Mouse (Mus musculus) heart, embryonic 15.5 days (tissue): ENCODE results near the gene Srd5a3. TPM values are rescaled to one million over a fixed set of nuclear protein-coding genes. Genes with fewer than 3 reads are reported as not detected.
A peak's percentile ranks its signal among the peaks of the same experiment; 100 is the strongest.

ENCODE experiments used
- ATAC-seq: fragments of 200-750 bp; cut with Nextera tagmentation; replicated peaks from 2 replicates; pipeline ENCODE4 v1.8.0; 2017; ENCODE audit warnings: low read depth, moderate TSS enrichment; ENCODE audit not compliant: insufficient number of reproducible peaks, insufficient read depth, low FRiP score
- H3K27ac ChIP-seq: fragments of 300-500 bp; sonication (generic); 2 replicates; pipeline ENCODE4 v1.5.1; 2015; ENCODE audit warnings: mild to moderate bottlenecking, inconsistent platforms
- H3K27me3 ChIP-seq: fragments of 300-500 bp; sonication (generic); 2 replicates; pipeline ENCODE4 v1.6.1; 2015; ENCODE audit warnings: inconsistent platforms
- H3K36me3 ChIP-seq: fragments of 300-500 bp; sonication (generic); 2 replicates; pipeline ENCODE4 v1.6.1; 2015; ENCODE audit warnings: mild to moderate bottlenecking, inconsistent platforms
- H3K4me1 ChIP-seq: fragments of 300-500 bp; sonication (generic); replicated peaks from 2 replicates; pipeline ENCODE4 v1.6.1; 2015; ENCODE audit warnings: inconsistent platforms
- H3K4me2 ChIP-seq: fragments of 300-500 bp; sonication (generic); 2 replicates; pipeline ENCODE4 v1.6.1; 2015; ENCODE audit warnings: inconsistent platforms, mild to moderate bottlenecking, moderate library complexity
- H3K4me3 ChIP-seq: fragments of 300-500 bp; sonication (generic); 2 replicates; pipeline ENCODE4 v1.5.1; 2015; ENCODE audit warnings: mild to moderate bottlenecking, inconsistent platforms
- H3K9ac ChIP-seq: fragments of 300-500 bp; sonication (generic); 2 replicates; pipeline ENCODE4 v1.6.1; 2015; ENCODE audit warnings: mild to moderate bottlenecking, inconsistent platforms
- H3K9me3 ChIP-seq: fragments of 300-500 bp; sonication (generic); replicated peaks from 2 replicates; pipeline ENCODE4 v1.6.1; 2016; ENCODE audit warnings: inconsistent platforms
- WGBS: fragments of 180-500 bp; shearing (Covaris S2); methylation state at CpG from one replicate; pipeline ENCODE4 v1.1.7; 2015; ENCODE audit warnings: mixed read lengths; 5-methylcytosine and 5-hydroxymethylcytosine counted together
- polyA plus RNA-seq: library from polyadenylated mRNA; unstranded; fragments of >200 nt; fragmentation: Nextera tagmentation; extraction: Ambion mirVana; gene quantifications from 2 replicates; pipeline ENCODE4 v1.2.1, GENCODE M21; 2015

Gene Srd5a3
- polyA plus RNA-seq, 1 experiment from 2014 or later: 25.8 TPM

DNA sequence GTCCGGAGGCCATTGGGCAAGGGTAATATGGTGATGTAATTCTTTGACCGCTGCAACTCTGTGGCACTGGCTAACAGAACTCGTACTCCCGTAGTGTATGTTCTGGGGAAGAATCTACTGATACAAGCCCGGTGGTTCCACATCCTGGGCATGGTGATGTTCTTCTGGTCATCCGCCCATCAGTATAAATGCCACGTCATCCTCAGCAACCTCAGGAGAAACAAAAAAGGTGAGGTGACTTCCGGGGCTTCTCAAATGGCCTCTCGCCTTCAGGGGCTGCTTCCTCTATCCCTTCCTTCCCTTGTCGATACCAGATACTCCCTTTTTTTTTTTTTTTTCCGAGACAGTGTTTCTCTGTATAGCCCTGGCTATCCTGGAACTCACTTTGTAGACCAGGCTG, 13.4 kb downstream of the Srd5a3 start:
- peaks cover 18% of the 10 kb centered on the region for H3K4me1 ChIP-seq
- no peaks in the 10 kb centered on the region for H3K27me3 ChIP-seq
- no peak overlapping the region for H3K4me3 ChIP-seq
- H3K27ac ChIP-seq: no peak overlapping the region
- H3K4me2 ChIP-seq: no peak overlapping the region
- no peak overlapping the region for H3K9ac ChIP-seq
- H3K36me3 ChIP-seq: peaks cover 30% of the 10 kb centered on the region
- H3K9me3 ChIP-seq: no peaks in the 10 kb centered on the region
- no peak for ATAC-seq
- 89% methylated on average over 11 of the region's 11 CpGs for WGBS

DNA sequence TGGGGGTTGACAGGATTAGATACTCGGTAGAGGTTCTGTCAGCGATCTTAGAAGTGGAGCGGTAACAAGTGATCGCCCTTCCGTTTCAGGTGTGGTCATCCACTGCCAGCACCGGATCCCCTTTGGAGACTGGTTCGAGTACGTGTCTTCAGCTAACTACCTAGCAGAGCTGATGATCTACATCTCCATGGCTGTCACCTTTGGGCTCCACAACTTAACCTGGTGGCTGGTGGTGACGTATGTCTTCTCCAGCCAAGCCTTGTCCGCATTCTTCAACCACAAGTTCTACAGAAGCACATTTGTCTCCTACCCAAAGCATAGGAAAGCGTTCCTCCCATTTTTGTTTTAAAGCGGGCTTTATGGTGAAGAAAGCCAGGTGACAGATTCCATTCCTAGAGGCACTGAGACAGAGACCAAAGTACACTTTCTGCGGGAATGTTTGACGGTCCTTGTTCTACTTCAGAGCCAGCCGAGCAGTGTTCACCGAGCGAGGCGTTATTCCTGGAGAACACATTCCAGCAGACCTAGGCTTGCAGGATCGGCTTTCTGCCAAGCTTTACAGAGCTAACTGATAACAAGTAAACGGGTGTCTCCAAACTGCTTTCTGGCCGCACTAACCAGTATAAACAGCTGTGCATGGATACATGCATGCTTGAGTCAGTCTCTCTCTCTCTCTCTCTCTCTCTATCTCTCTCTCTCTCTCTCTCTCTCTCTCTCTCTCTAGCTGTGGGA, 14.5 kb downstream of the Srd5a3 start:
- Histone ChIP-seq H3K4me1 (peaks cover 18% of the 10 kb centered on the region), H3K36me3 (peaks cover 27% of the 10 kb centered on the region), H3K4me3 (no peak overlapping the region), H3K4me2 (peak overlapping the region; percentile 41), H3K27me3 (no peaks in the 10 kb centered on the region), H3K27ac (peak overlapping the region; percentile 82), H3K9ac (no peak overlapping the region), H3K9me3 (no peaks in the 10 kb centered on the region)
- ATAC-seq: peak; percentile 89
- WGBS: 50% methylated on average over 21 of the region's 21 CpGs

DNA sequence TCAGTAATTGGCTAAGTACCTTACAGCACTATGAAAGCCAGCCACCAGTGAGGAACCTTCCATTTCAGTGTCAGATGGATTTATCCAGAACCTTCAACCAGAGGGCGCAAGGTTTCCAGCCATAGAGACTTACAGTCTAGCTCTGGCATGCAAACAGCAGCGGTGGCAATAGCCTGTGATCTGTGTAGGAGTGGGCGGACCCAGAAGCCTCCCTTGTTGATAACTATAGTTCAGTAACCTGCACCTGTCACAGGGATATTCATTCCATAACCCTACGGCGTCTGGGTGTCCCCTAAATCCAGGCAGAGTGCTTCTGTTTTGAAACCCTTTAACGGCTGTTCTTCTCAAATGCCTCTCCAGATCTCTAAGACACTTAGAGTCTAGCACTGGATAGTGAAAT, 19.5 kb downstream of the Srd5a3 start:
- Histone ChIP-seq H3K27ac (no peak overlapping the region), H3K4me3 (no peak overlapping the region), H3K9ac (no peak overlapping the region), H3K4me2 (no peak overlapping the region), H3K27me3 (no peaks in the 10 kb centered on the region), H3K36me3 (peaks cover 4% of the 10 kb centered on the region; the same call in 1 of the 2 replicates), H3K9me3 (no peaks in the 10 kb centered on the region), H3K4me1 (peaks cover 19% of the 10 kb centered on the region)
- 65% methylated on average over 6 of the region's 6 CpGs for WGBS
- ATAC-seq: no peak

DNA sequence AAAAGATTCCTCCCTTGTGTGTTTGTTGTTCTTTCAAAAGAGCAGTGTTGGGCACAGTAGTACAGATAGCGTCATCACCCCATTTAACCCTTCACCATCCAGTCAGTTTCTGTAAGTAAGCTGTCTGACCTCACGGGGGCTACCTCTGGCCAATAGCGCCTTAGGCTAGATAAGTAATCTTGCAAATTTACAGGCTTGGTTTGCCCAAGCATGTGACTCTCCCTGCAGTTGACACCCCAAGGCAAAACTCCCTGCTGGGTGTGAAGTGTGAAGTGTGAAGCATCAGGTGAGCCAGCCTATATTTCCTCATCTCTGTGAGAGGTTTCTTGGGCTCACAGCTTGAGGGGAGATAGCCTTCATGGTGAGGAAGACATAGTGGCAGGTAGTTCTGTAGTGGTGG, 20.0 kb downstream of the Srd5a3 start:
- ATAC-seq: no peak
- Histone ChIP-seq H3K36me3 (peaks cover 4% of the 10 kb centered on the region; the same call in 1 of the 2 replicates), H3K4me2 (no peak overlapping the region), H3K4me1 (peaks cover 20% of the 10 kb centered on the region), H3K27me3 (no peaks in the 10 kb centered on the region), H3K4me3 (no peak overlapping the region), H3K9me3 (no peaks in the 10 kb centered on the region), H3K27ac (no peak overlapping the region), H3K9ac (no peak overlapping the region)
- 30% methylated on average over 3 of the region's 3 CpGs for WGBS

DNA sequence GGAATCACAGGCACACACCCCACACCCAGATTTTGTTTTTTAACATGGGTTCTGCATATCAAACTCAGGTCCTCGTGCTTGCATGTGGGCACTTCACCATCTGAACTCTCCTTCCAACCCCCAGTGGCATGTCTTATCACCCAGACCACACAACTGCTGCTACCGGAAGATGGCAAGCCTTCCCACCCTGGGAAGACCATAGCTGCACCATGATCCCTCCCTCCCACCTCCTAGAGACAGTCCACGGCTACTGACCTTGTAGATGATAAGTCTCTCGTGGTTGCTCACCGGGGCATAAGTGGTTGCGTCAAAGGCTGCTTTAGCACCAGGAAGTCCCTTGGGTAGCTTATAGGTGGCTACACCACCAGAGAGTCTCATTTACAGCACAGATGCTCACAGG, 21.4 kb downstream of the Srd5a3 start:
- WGBS: 79% methylated on average over 6 of the region's 6 CpGs
- H3K27me3 ChIP-seq: no peaks in the 10 kb centered on the region

DNA sequence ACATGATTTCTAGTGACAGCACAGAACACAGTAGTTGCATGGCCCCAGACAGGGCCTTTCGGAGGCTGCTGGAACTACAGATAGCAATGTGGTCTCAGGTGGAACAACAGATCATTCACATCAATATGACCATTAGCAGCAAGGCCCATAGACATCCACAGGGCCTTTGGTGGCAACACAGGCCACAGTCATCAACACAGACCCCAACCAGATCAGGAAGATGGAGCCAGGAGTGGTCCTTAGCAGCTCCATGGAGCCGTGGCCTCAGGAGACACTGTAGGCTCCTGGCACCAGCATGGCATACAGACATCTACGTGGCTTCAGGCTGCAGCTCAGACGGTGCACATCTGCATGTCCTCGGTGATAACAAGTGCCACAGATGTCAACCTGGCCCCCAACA, 22.9 kb downstream of the Srd5a3 start:
- WGBS: 77% methylated on average over 5 of the region's 5 CpGs
- Histone ChIP-seq H3K9ac (no peak overlapping the region), H3K27me3 (no peaks in the 10 kb centered on the region), H3K4me3 (no peak overlapping the region), H3K9me3 (no peaks in the 10 kb centered on the region), H3K4me1 (peaks cover 8% of the 10 kb centered on the region; the same call in 1 of the 2 replicates), H3K4me2 (no peak overlapping the region), H3K27ac (no peak overlapping the region), H3K36me3 (no peaks in the 10 kb centered on the region)
- ATAC-seq: no peak

More for the DNA sequence above, 21.4 kb downstream of the Srd5a3 start:
- no peak overlapping the region for H3K9ac ChIP-seq
- no peak overlapping the region for H3K4me2 ChIP-seq
- ATAC-seq: no peak
- H3K9me3 ChIP-seq: no peaks in the 10 kb centered on the region
- H3K36me3 ChIP-seq: no peaks in the 10 kb centered on the region
- H3K4me3 ChIP-seq: no peak overlapping the region
- H3K4me1 ChIP-seq: peaks cover 8% of the 10 kb centered on the region; the same call in 1 of the 2 replicates
- H3K27ac ChIP-seq: no peak overlapping the region

DNA sequence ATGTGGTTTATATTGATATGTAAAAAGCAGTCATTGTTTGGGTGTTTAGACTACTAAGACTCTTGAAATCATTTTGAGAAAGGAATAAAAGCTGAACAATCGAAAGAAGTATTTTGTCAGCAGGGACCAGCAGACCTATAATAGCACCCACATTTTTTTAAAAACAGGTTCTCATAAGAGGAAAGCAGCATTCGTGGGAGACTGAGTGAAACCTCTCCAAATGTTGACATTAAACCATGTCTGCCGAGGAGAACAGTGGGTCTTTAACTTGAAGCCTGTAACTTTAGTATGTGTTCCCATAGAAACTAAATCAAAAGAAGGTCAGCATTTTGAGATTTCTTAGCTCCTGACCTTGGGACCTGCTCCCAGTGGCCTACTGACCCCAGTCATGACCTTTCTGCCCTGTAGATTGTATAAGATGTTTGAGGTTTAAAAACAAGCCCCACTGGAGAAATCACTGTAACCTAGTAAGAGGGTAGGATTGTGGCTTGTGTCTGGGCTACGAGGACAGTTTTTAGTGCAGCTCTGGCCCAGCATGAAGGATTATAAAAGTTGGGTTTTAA, 23.8 kb downstream of the Srd5a3 start:
- Histone ChIP-seq H3K4me2 (no peak overlapping the region), H3K9ac (no peak overlapping the region), H3K27ac (no peak overlapping the region), H3K36me3 (no peaks in the 10 kb centered on the region), H3K9me3 (no peaks in the 10 kb centered on the region), H3K27me3 (no peaks in the 10 kb centered on the region), H3K4me1 (peaks cover 8% of the 10 kb centered on the region; the same call in 1 of the 2 replicates), H3K4me3 (no peak overlapping the region)
- 66% methylated on average over 4 of the region's 4 CpGs for WGBS
- no peak for ATAC-seq

DNA sequence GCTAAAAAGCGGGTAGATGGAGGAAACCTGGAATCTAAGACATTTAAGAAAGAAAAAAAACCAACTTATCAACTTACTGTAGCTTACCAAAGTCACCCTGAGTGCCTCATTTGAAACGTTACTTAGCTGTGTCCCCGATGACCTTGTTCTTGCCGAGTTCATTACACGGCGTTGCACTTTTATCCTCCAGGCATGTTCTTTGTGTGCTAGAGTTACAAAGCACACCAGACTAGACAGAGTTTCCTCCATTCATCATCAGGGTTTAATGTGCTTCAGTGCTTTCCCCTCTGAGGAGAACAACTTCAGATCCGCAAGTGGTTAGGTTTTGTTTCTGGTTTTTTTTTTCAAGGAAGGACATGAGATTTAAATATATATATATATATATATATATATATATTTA, 24.8 kb downstream of the Srd5a3 start:
- H3K4me1 ChIP-seq: peaks cover 6% of the 10 kb centered on the region; the same call in 1 of the 2 replicates
- no peaks in the 10 kb centered on the region for H3K27me3 ChIP-seq
- no peak for ATAC-seq
- WGBS: 58% methylated on average over 7 of the region's 7 CpGs
- no peak overlapping the region for H3K4me2 ChIP-seq
- no peaks in the 10 kb centered on the region for H3K9me3 ChIP-seq
- H3K4me3 ChIP-seq: no peak overlapping the region
- no peaks in the 10 kb centered on the region for H3K36me3 ChIP-seq
- H3K27ac ChIP-seq: no peak overlapping the region
- no peak overlapping the region for H3K9ac ChIP-seq

DNA sequence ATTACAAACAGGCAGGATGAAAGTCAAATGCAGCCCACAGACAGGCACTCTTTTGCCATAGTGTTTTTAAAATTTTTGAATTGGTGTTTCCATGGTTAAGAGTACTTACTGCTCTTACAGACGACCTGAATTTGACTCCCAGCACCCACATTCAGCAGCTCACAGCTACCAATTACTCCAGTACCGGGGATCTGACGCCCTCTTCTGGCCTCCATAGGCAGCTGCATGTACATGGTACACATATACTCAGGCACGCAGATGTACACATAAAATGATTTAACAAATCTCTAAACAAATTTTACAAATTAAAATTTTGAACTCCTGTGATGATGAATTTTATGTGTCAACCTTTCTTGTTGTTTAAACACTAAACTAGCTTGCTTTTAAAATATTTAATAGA, 30.5 kb downstream of the Srd5a3 start:
- no peak overlapping the region for H3K4me2 ChIP-seq
- H3K4me3 ChIP-seq: no peak overlapping the region
- ATAC-seq: no peak
- H3K4me1 ChIP-seq: no peaks in the 10 kb centered on the region
- 75% methylated on average over 4 of the region's 4 CpGs for WGBS
- no peaks in the 10 kb centered on the region for H3K36me3 ChIP-seq
- H3K27ac ChIP-seq: no peak overlapping the region
- H3K9me3 ChIP-seq: no peaks in the 10 kb centered on the region
- no peaks in the 10 kb centered on the region for H3K27me3 ChIP-seq
- H3K9ac ChIP-seq: no peak overlapping the region

DNA sequence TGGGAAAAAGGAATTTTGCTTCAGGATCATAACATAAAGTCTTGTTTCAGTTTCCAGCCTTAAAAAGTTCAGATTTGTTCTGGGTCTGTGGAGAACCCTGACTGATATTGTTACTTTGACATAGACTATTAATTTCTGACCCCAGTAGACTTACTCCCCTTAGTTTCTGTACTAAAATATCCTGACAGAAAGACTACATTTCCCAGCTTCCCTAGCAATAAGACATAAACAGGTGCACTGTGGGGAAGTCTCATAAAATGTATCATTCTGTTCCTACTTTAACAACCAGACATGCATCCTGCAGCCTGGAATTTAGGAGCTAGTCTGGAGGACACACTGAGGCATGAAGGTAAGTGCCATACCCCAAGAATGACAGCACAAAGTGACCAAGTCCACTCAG, 31.0 kb downstream of the Srd5a3 start:
- Histone ChIP-seq H3K9me3 (no peaks in the 10 kb centered on the region), H3K4me1 (no peaks in the 10 kb centered on the region), H3K27ac (no peak overlapping the region), H3K36me3 (no peaks in the 10 kb centered on the region), H3K4me2 (no peak overlapping the region), H3K4me3 (no peak overlapping the region), H3K9ac (no peak overlapping the region), H3K27me3 (no peaks in the 10 kb centered on the region)
- ATAC-seq: no peak

DNA sequence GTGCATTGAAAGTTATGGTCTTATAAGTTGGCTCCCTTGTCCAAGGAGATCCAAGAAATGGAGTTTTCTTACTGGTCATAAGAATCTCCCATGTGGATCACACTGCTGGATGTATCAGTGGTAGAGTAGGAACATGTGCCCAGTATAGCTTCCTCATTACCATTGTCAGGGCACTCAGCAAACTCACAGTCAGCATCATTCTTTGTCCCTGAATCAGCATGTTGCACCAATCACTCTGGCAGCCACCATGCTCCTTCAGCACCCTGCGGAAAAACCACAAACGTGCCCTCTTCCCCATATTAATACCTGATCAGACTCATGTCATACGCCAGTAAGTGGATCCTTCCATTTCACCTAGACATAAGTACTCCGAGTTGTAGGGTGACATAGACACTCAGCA, 35.0 kb downstream of the Srd5a3 start:
- WGBS: 77% methylated on average over 4 of the region's 4 CpGs
- Histone ChIP-seq H3K27ac (no peak overlapping the region), H3K4me2 (no peak overlapping the region), H3K27me3 (no peaks in the 10 kb centered on the region), H3K9me3 (no peaks in the 10 kb centered on the region), H3K9ac (no peak overlapping the region), H3K4me1 (peaks cover 8% of the 10 kb centered on the region), H3K4me3 (no peak overlapping the region), H3K36me3 (no peaks in the 10 kb centered on the region)
- no peak; the same call in 1 of the 2 replicates for ATAC-seq

DNA sequence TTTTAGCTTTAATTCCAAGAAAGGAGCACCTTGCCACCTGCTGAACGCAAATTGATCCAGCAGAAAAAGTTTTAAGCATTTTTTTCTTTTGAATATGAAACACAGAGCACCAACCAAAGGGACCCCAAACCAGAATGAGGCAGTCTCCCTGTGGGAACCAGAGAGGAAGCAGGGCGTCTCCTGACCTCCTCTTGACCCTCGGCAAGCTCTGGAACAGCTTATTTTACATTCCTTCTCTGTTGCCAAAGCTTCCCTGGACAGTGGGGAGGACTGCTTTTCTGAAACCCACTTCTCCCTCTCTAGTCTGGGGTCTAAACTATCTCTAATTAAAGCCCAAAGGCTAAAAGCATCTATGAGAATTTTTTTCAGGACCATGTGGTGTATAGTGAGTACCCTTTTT, 36.3 kb downstream of the Srd5a3 start:
- 31% methylated on average over 3 of the region's 3 CpGs for WGBS
- no peaks in the 10 kb centered on the region for H3K36me3 ChIP-seq
- 0 out of 2 replicates have a peak overlapping the region, but pooled peaks have one; percentile 21 for H3K4me2 ChIP-seq

More for the DNA sequence above, 36.3 kb downstream of the Srd5a3 start:
- no peak for ATAC-seq
- Histone ChIP-seq H3K9me3 (no peaks in the 10 kb centered on the region), H3K4me3 (no peak overlapping the region), H3K27ac (peak overlapping the region; percentile 16; the same call in 1 of the 2 replicates), H3K9ac (no peak overlapping the region), H3K27me3 (no peaks in the 10 kb centered on the region), H3K4me1 (peaks cover 8% of the 10 kb centered on the region)
